Mouse (Mus musculus) midbrain, embryonic 14.5 days (tissue): ENCODE measurements at regions not wholly inside any gene's neighbourhood (a gene's known extent, or its start where the extent isn't known, plus 50 kb on each side); places are given as distances from the start of the nearest gene placed in this dataset.
"Not testable (repeated sequence)": the region's sequence is repeated elsewhere in the genome, so short reads cannot be mapped to it uniquely, and the experiment has no call there.

ENCODE experiments used
- ATAC-seq: fragments of 200-750 bp; cut with Nextera tagmentation; 2 replicates; pipeline ENCODE4 v1.8.0; 2017; ENCODE audit warnings: moderate number of reproducible peaks, moderate library complexity; ENCODE audit not compliant: low FRiP score, low TSS enrichment
- DNase-seq: peaks from one replicate; pipeline ENCODE4 v3.0.0-alpha.2; 2015
- H3K27ac ChIP-seq: fragments of 300-500 bp; sonication (generic); replicated peaks from 2 replicates; pipeline ENCODE4 v1.5.1; 2014; ENCODE audit warnings: mild to moderate bottlenecking, low read depth, low read length, moderate library complexity
- H3K27me3 ChIP-seq: fragments of 300-500 bp; sonication (generic); 2 replicates; pipeline ENCODE4 v1.6.1; 2014; ENCODE audit warnings: low read length, control low read depth, mixed read lengths; ENCODE audit not compliant: control insufficient read depth, insufficient read depth
- H3K36me3 ChIP-seq: fragments of 300-500 bp; sonication (generic); 2 replicates; pipeline ENCODE4 v1.6.1; 2014; ENCODE audit warnings: low read length, control low read depth; ENCODE audit not compliant: control insufficient read depth, insufficient read depth
- H3K4me1 ChIP-seq: fragments of 300-500 bp; sonication (generic); 2 replicates; pipeline ENCODE4 v1.6.1; 2014; ENCODE audit warnings: mild to moderate bottlenecking, antibody characterized with exemption, low read length, control low read depth; ENCODE audit not compliant: control insufficient read depth, insufficient read depth
- H3K4me2 ChIP-seq: fragments of 300-500 bp; sonication (generic); 2 replicates; pipeline ENCODE4 v1.6.1; 2014; ENCODE audit warnings: mild to moderate bottlenecking, low read length, moderate library complexity
- H3K4me3 ChIP-seq: fragments of 300-500 bp; sonication (generic); replicated peaks from 2 replicates; pipeline ENCODE4 v1.5.1; 2014; ENCODE audit warnings: low read depth, low read length
- H3K9ac ChIP-seq: fragments of 300-500 bp; sonication (generic); replicated peaks from 2 replicates; pipeline ENCODE4 v1.6.1; 2014; ENCODE audit warnings: mild to moderate bottlenecking, low read length, moderate library complexity
- H3K9me3 ChIP-seq: fragments of 300-500 bp; sonication (generic); 2 replicates; pipeline ENCODE4 v1.6.1; 2016; ENCODE audit warnings: low read length, control low read depth, mixed read lengths; ENCODE audit not compliant: control insufficient read depth
- WGBS: fragments of 180-500 bp; shearing (Covaris S2); extraction: QIAGEN DNeasy Blood & Tissue Kit; methylation state at CpG from one replicate; pipeline ENCODE4 v1.1.7; 2014; 5-methylcytosine and 5-hydroxymethylcytosine counted together

DNA sequence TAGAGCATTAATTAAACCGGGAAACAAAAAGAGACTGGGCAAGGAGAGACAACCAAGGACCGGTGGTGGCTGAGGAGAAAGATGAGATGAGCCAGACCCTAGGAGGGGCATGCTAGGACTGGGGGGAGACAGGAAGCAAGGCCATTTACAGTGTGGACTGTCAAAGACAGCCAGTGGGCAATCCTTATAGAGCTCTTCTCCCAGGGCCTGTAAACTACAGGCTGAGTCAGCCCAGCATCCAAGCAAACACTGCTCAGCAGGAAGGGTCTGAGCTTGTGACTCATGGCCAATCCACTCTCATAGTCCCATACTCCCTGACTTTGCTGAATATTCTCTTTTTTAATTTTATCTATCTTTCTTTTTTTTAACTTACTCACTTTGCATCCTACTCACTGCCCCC lies 350.3 kb upstream of the Cdh5 start:
- DNase-seq = no peak
- Histone ChIP-seq H3K27ac (no peak overlapping the region), H3K9ac (no peak overlapping the region), H3K36me3 (no peaks in the 10 kb centered on the region), H3K4me2 (no peak overlapping the region), H3K4me1 (no peaks in the 10 kb centered on the region), H3K4me3 (no peak overlapping the region), H3K27me3 (no peaks in the 10 kb centered on the region), H3K9me3 (no peaks in the 10 kb centered on the region)
- ATAC-seq = no peak
- 86% methylated on average over 2 of the region's 2 CpGs for WGBS

DNA sequence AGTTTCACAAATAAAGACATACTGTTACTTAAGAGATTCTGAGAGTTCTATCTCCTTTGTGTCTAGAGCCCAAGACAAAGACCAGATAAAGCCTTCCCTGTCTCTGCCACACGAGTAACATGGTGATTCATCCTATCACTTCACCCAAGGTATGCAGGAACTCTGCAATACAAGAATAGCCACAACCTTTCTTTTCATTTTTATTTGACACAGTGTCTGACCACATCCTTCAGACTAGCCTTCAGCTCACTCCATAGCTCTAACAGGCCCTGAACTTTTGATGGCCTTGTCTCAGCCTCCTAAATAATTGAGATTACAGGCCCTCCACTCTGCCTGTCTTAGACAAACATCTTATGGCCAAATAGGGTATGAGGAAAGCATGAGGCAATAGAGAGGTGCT lies 337.6 kb upstream of the Cdh5 start:
- DNase-seq (no peak), ATAC-seq (no peak)
- H3K9me3 ChIP-seq = no peaks in the 10 kb centered on the region
- H3K4me3 ChIP-seq = no peak overlapping the region
- H3K36me3 ChIP-seq = no peaks in the 10 kb centered on the region
- no peaks in the 10 kb centered on the region for H3K4me1 ChIP-seq
- H3K27me3 ChIP-seq = no peaks in the 10 kb centered on the region
- H3K4me2 ChIP-seq = no peak overlapping the region
- H3K9ac ChIP-seq = no peak overlapping the region
- 71% methylated on average over 1 of the region's 1 CpGs for WGBS
- no peak overlapping the region for H3K27ac ChIP-seq

DNA sequence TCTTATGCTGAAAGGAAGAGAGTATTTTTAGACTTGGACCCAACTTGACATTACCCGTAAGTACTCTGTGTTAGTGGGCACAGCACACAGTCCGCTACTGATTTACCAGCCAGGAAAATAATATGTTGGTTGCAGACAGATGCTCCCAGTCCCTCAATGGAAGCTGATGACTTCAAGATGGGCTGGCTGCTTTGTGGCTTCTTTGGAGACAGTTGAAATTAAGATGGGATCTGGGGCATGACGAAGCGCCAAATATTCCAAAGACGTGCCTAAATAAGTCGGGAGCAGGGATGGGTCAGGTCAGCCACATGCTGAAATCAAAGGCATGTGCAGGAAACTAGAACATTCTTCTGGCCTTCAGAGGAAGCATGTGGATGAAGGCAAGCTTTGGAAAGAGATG lies 321.8 kb upstream of the Cdh5 start:
- H3K27ac ChIP-seq = no peak overlapping the region
- ATAC-seq (no peak), DNase-seq (no peak)
- no peaks in the 10 kb centered on the region for H3K9me3 ChIP-seq
- H3K36me3 ChIP-seq = no peaks in the 10 kb centered on the region
- H3K27me3 ChIP-seq = no peaks in the 10 kb centered on the region
- no peaks in the 10 kb centered on the region for H3K4me1 ChIP-seq
- H3K4me3 ChIP-seq = no peak overlapping the region
- 95% methylated on average over 6 of the region's 6 CpGs for WGBS
- H3K9ac ChIP-seq = no peak overlapping the region
- no peak overlapping the region for H3K4me2 ChIP-seq

- no peaks in the 10 kb centered on the region for H3K36me3 ChIP-seq
- WGBS = 77% methylated on average over 3 of the region's 3 CpGs
Measured at GRCm38 (mm10) chr8:103788308-103788707, 313.1 kb upstream of the Cdh5 start.

GRCm38 (mm10) chr8:103793331-103793730 lies 308.1 kb upstream of the Cdh5 start:
- H3K9ac ChIP-seq = no peak overlapping the region
- WGBS = 92% methylated on average over 1 of the region's 1 CpGs
- ATAC-seq (no peak), DNase-seq (no peak)
- no peaks in the 10 kb centered on the region for H3K4me1 ChIP-seq
- H3K27ac ChIP-seq = no peak overlapping the region
- H3K4me2 ChIP-seq = no peak overlapping the region
- no peak overlapping the region for H3K4me3 ChIP-seq
- H3K9me3 ChIP-seq = no peaks in the 10 kb centered on the region
- H3K27me3 ChIP-seq = no peaks in the 10 kb centered on the region
- no peaks in the 10 kb centered on the region for H3K36me3 ChIP-seq

More at GRCm38 (mm10) chr8:103788308-103788707, 313.1 kb upstream of the Cdh5 start:
- H3K27ac ChIP-seq = no peak overlapping the region
- H3K4me1 ChIP-seq = no peaks in the 10 kb centered on the region
- H3K4me2 ChIP-seq = no peak overlapping the region
- H3K9ac ChIP-seq = no peak overlapping the region
- no peaks in the 10 kb centered on the region for H3K9me3 ChIP-seq
- H3K27me3 ChIP-seq = no peaks in the 10 kb centered on the region
- DNase-seq (no peak), ATAC-seq (no peak)
- H3K4me3 ChIP-seq = no peak overlapping the region

DNA sequence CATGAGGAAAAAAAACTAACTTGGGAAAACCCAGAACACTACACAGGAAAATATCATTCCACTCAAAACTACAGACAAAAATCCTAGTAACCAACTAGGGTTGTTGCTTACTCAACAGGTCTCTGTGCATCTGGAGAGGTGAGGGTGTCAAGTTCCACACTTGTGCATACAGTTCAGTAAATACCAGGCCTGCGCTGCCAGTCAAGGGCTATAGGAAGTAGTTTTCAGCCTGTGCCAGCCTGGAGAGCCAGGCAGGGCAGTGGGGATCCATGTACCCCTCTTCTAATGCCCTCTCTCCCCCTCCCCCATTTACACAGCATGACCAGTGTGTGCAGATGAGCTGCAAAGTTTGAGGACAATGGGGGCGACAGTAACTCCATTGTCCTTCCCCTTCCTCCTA lies 302.8 kb upstream of the Cdh5 start:
- WGBS = 96% methylated on average over 2 of the region's 2 CpGs
- not testable (repeated sequence) for H3K9ac ChIP-seq, H3K36me3 ChIP-seq, H3K4me2 ChIP-seq, DNase-seq, H3K27me3 ChIP-seq, H3K4me1 ChIP-seq, H3K4me3 ChIP-seq, ATAC-seq, H3K27ac ChIP-seq, H3K9me3 ChIP-seq

DNA sequence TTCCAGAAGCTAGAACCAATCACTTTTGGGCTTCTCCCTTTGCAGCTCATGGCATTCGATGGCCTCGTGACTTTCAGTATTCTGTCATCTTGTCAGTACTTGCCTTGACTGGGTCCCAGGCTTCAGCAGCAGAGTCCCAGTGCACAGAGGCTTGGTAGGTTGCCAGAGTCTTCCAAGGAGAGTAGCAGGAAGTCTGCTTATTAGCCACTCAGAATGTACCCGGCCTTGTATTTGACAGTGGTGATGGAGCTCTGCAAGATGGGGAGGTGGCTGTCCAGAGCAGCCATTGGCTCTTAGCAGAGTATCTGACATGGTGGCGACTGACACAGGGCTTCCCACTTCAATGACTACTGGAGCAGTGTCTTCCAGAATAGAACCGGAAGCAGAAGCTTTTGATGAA lies 293.3 kb upstream of the Cdh5 start:
- Histone ChIP-seq H3K27me3 (no peaks in the 10 kb centered on the region), H3K36me3 (no peaks in the 10 kb centered on the region), H3K4me1 (no peaks in the 10 kb centered on the region), H3K9me3 (peaks cover 5% of the 10 kb centered on the region; the same call in 1 of the 2 replicates), H3K9ac (no peak overlapping the region), H3K4me2 (no peak overlapping the region), H3K4me3 (no peak overlapping the region), H3K27ac (no peak overlapping the region)
- no peak for ATAC-seq
- no peak for DNase-seq
- 89% methylated on average over 5 of the region's 5 CpGs for WGBS

DNA sequence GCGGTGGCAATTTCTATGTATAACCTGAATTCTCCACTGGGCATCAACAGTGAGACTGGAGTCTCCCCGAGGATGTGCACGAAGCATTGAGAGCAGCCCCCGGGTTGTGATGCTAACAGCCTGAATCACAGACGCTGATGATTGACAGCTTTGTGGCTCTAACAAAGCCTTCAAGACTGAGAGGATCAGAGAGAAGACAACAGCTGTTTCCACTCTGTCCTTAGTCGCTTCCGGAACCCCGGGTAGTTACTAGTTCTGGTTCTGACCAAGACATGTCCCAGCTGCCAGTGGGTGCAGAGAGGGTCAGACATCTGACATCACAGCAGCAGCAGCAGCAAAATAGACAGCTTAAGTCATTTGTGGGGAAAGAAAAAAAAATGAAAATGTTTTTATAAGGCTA lies 292.8 kb upstream of the Cdh5 start:
- Histone ChIP-seq H3K9ac (no peak overlapping the region), H3K9me3 (peaks cover 5% of the 10 kb centered on the region; the same call in 1 of the 2 replicates), H3K27ac (no peak overlapping the region), H3K4me1 (no peaks in the 10 kb centered on the region), H3K4me3 (no peak overlapping the region), H3K36me3 (no peaks in the 10 kb centered on the region), H3K4me2 (no peak overlapping the region), H3K27me3 (no peaks in the 10 kb centered on the region)
- 40% methylated on average over 8 of the region's 8 CpGs for WGBS
- DNase-seq = no peak
- ATAC-seq = no peak

- Histone ChIP-seq H3K9me3 (peaks cover 5% of the 10 kb centered on the region; the same call in 1 of the 2 replicates), H3K27ac (no peak overlapping the region), H3K4me1 (no peaks in the 10 kb centered on the region), H3K9ac (no peak overlapping the region), H3K4me2 (no peak overlapping the region), H3K36me3 (no peaks in the 10 kb centered on the region), H3K4me3 (no peak overlapping the region), H3K27me3 (no peaks in the 10 kb centered on the region)
- ATAC-seq (no peak), DNase-seq (no peak)
- 87% methylated on average over 7 of the region's 7 CpGs for WGBS
Measured at GRCm38 (mm10) chr8:103809140-103809539, 292.3 kb upstream of the Cdh5 start.
